Mouse (Mus musculus) G1E-ER4 (cell line): ENCODE results near the gene Ptprd. TPM values are rescaled to one million over a fixed set of nuclear protein-coding genes. Genes with fewer than 3 reads are reported as not detected.

ENCODE experiments used
- GATA1 ChIP-seq: IDR thresholded peaks from one replicate; pipeline ENCODE4 v1.8.0; 2012; ENCODE audit warnings: low read length, inconsistent platforms
- polyA plus RNA-seq: library from polyadenylated mRNA; stranded (reverse); fragments of >175 nt; gene quantifications from 2 replicates; pipeline ENCODE4 v1.2.3, GENCODE M21; 2012

The Ptprd gene
- not detected in 2 replicates for polyA plus RNA-seq

DNA sequence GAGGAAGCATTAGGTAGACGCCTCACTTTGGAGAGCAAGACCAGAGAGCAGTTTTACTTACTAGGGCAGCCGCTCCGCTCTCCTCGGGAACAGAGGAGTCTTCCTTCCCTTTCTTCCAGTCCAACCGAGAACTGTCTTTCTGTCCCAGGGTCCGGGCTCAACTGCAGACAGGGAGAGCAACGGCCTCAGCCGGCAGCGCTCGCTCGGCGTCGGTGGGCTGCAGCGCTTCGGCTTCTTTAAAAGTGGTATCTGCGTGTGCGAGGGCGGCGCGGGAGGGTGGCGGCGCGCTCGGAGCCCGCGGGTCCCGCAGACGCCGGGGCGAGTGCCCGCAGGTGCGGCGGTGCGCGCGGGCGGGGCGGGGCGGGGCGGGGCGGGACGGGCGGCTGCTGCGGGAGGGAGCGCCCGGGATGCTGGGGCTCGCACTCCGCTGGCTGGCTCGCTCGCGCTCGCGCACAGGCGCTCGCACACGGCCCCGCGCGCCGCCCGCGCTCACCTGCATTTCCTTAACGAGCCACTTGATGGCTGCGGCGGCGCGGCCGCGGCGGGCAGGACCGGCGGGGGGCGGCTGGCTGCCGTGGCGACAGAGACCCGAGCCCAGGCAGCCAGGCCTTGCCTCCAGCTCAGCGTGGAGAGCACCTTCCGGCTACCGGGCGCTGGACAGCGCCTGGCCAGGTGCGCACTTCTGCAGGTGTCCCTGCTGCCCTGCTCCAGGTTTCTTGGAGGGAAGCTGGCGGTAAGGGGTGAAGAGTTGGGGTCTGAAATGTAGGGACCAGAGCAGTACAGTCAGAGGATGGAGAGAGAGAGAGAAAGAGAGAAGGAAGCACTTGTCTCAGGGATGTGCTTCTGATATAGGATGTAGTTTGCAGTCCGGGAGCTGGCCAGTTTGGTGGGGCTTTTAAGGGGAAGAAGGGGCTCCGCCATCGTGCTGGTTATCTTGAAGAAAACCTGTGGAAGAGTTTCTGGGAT, at the start of gene Ptprd:
Gene Ptprd, minus strand, starts transcription at position 433 of the 966 bp plus-strand sequence.
- TF ChIP-seq GATA1: no peak

- TF ChIP-seq GATA1: no peak
Observed at GRCm38 (mm10) chr4:78235820-78236219, 24.1 kb upstream of the Ptprd start.

- TF ChIP-seq GATA1: no peak
Observed at GRCm38 (mm10) chr4:78235316-78235715, 23.6 kb upstream of the Ptprd start.

DNA sequence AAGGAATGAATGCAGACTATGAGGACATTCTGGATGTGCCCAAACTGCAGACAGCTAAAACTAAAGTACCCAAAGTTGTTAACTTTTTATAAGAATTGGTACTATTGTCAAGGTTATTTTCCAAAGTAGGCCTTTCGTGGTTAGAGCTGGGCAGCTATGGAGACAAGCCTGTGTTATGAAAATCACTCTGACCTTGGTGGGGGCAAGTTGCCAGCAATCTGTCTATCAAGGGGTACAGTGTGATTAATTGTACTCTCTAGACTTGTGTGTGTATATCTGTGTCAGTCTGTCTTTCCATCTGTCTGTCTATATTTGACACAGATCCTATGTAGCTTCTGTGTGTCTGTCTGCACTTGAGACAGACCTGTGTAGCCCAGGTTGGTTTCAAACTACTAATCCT, 22.9 kb upstream of the Ptprd start:
- TF ChIP-seq GATA1: no peak

DNA sequence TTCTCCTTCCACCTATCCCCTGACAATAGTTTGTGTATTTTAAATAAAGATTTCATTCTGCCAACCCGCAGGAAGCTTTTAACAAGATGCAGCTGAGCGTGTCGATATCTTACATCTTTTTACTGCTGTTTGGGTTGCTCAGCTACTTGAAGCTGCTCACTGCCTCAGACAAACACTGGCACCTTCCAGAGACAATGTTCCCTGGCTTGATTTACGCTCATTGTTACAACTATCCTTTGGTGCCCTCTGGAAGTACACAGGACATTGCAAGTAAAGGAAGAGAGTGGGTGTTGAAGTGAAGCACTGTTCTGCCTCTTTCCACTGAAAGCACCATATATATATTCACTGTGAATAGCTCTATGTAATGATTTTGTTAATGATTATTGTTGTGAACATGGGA, 2.2 kb upstream of the Ptprd start:
- no peak for TF ChIP-seq GATA1

- no peak for TF ChIP-seq GATA1
Observed at GRCm38 (mm10) chr4:78212941-78213340, 1.2 kb upstream of the Ptprd start.

DNA sequence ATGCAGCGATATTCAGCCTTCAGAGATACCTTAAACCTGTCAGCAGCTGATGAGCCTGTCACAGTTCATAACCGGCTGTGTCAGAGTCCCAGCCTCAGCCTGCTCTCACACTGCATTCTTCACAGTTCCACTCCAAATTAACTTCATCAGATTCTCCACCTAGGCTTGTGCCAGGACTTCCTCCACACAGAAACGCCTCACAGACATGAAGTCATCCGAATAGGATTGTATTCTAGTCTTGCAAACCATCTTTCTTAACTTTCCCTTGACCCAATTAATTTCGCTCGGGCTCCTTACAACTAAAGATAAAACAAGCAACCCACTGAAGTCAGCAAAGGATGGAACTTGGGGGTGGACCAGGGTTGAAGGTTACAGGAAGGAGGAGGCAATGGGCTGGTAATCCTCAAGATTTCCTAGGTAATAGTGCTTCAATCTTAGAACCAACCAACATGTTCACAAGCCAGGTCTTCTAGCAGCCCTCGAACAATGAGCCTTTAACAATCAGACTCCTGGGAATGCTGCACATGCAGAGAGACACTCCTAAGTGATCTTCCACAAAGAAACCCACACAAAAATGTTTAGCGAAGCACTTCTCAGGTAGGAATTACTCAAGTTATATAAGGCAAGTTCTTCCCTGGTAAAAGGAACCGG, 758 bp downstream of the Ptprd start:
- no peak for TF ChIP-seq GATA1

- TF ChIP-seq GATA1: no peak
Observed at GRCm38 (mm10) chr4:78205018-78205417, 6.7 kb downstream of the Ptprd start.

GRCm38 (mm10) chr4:78168447-78168846, 43.3 kb downstream of the Ptprd start:
- no peak for TF ChIP-seq GATA1

- no peak for TF ChIP-seq GATA1
Observed at GRCm38 (mm10) chr4:78160451-78160850, 51.3 kb downstream of the Ptprd start.

GRCm38 (mm10) chr4:78150561-78150960, 61.2 kb downstream of the Ptprd start:
- no peak for TF ChIP-seq GATA1

- TF ChIP-seq GATA1: no peak
Observed at GRCm38 (mm10) chr4:78142767-78143148, 69.0 kb downstream of the Ptprd start.

DNA sequence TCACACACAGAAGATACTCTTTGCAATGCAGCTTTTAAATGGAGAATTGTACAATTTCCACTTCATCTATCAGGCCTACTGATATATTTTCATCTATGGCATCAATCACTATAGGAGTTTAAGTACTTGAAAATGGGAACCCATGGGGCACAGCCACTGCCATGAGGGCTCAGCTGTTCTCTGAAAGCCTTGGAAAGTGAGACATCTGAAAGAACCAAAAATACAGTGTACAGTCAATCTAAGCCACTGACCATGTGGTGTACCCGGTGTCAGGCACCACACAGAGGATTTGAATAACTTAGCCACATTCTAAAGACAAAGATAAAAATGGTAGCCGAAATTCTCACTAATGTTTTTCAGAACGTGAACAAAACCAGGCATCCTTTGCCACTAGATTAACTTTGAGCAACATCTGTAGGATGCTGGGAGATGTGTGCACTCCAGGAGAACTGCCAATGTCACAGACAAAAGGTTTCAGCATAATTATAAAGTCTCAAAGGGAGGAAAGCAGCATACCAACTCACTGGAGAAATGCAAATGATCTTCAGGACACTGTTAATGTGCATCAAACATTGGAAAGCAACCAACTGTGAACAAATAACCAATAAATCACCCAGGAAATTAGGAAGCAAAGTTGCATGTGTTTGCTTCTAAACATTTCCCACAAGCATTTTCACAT, 69.5 kb downstream of the Ptprd start:
- no peak for TF ChIP-seq GATA1

DNA sequence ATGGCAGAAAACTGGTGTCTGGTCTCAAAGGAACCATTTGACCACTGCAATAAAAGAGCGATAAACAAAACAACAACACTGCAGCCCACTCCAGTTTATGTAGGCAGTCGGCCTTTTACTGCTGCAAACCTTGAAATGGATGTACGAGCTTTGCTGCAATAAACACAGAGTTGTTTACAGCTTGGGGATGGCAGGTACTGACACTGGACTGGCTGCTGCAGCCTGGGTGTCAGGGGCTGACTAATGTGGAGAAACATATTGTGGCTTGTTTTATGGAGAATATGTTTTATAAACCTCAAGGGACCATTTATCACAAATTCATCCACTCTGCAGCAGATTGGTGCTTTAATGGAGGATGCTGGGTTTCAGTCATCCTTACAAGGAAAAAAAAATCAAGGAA, 100.9 kb downstream of the Ptprd start:
- TF ChIP-seq GATA1: no peak

DNA sequence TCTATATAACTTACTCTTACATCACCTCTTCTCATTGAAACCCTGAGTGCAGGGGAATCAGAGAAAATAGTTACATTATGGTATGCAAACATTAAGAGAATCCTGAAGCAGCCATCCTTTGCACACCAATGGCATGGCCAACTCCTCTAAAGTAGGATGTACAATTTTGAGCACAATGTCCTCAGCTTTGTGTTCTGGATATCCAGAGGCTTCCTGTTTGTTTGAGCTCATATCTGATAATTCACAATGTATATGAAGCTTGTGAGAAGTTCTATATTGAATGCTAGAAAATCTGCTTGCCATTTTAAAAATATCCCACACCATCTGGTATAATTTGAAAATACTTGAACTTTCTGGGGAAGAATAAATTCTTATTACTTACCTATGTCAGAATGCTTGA, 114.2 kb downstream of the Ptprd start:
- TF ChIP-seq GATA1: no peak

DNA sequence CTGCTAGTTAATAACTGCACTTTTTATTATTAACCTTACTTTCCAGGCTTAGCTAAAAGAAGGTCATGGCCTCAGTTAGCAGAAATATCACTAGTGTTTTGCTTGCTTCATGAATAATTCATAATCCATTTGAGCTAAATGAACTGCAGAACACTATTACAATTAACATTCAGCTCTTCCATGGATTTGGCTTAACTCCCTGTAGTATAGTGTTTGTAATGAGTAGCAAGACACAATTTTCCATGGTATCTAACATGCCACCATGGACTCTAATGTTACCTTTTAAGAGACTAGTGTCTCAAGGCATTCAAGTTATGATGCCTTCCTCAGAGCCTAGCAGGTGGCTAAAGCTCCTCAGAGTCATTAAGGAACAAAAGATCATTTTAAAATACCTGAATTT, 129.0 kb downstream of the Ptprd start:
- TF ChIP-seq GATA1: no peak

DNA sequence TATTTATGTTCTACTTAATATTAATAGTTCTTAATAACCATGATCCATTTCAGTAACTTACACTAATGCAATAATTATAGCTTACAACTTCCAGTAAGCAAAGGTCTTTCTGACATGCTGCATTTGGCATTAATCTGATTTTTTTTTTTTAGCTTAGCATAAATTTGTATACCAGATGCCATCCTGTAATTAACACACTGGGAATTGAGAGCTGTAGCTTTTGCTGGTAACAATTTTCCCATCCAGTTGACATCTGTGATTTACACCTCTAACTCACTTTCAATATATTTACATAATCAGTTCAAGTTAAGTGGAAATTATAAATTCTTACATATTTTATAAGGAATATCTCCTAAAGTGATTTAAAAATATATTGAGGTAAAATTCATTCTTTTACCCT, 134.3 kb downstream of the Ptprd start:
- no peak for TF ChIP-seq GATA1
